Mouse (Mus musculus) cerebellum, adult 11 months (tissue): ENCODE measurements at regions not wholly inside any gene's neighbourhood (a gene's known extent, or its start where the extent isn't known, plus 50 kb on each side); places are given as distances from the start of the nearest gene placed in this dataset.
"Not testable (repeated sequence)": the region's sequence is repeated elsewhere in the genome, so short reads cannot be mapped to it uniquely, and the experiment has no call there.

Experiments
- DNase-seq: peaks from one replicate; pipeline ENCODE4 v3.0.0; 2022

DNA sequence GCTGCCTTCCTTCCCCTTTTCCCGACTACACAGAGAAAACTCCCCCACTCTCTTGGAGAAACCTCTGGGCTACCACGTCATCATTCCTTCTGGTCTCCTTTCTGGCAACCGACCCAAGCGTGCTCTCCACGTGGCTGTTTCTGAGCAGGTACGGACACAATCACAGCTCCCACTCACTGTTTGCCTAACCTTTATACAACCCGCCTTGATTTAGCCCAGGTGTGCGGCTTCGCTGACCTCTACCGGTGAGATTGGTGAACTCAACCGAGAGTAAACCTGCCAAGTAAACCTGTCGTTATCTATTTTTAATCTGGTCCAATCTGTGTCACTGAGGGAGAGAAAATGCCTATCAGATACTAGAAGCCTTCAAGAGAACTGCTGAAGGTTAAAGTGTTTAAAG is 142.7 kb upstream of the Gnai1 start:
- DNase-seq = no peak

DNA sequence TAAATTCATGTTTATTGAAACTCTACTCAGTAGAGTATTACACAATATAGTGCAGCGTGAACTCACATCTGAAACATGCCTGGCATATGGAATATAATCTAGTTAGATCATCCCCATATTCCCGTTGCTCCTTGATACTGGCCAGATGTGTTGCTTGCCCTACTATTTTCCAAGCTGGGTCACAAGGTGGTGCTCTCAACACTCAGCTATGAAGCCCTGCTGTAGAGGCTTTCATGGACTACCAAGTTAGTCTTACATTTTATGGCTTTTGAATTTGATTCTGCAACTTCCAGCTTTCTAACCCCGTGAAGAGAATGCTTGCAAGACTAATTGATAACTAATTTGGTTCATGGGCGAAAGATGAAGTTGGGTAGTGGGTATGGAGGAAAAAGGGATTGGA is 134.2 kb upstream of the Gnai1 start:
- DNase-seq = no peak

DNA sequence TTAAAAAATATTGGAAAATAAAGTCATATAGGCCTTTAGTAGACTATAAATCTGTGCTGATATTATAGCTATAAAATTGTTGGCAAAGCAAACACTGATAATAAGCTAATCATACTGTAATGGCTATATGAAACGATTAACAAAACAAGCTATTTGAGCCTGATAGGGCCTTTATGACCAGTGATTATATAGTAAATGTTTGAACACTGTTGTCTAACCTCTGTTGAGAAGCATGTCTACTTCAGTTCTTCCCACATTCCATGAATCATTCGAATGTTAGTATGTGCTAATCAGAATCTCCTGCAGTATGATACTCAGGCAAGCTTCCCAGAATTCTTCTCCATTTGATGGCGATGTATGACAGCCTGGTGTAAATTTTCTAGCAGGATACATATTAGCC is 129.6 kb upstream of the Gnai1 start:
- DNase-seq = no peak

GRCm38 (mm10) chr5:18487076-18487772 is 127.1 kb upstream of the Gnai1 start:
- no peak for DNase-seq

DNA sequence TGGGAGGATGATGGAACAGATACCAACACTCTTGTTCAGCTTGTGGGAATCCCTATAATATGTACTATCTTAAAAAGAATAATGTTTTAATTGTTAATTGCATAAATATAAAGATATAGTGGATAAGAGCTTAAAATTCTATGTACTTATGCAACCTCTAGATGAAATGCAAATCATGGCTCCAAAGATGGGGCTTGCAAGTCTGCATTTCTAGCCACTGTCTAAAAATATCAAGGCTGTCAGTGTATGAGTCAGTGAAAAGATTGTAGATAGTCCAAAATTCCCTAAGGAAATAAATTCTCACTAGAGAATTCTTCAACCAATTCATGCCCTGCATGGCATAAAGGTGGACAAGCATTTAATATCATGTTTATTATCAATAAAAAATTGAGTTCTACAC is 124.2 kb upstream of the Gnai1 start:
- DNase-seq = no peak

- no peak for DNase-seq
Measured at GRCm38 (mm10) chr5:18478420-18478819, 118.3 kb upstream of the Gnai1 start.

GRCm38 (mm10) chr5:18477372-18478017 is 117.3 kb upstream of the Gnai1 start:
- no peak for DNase-seq

DNA sequence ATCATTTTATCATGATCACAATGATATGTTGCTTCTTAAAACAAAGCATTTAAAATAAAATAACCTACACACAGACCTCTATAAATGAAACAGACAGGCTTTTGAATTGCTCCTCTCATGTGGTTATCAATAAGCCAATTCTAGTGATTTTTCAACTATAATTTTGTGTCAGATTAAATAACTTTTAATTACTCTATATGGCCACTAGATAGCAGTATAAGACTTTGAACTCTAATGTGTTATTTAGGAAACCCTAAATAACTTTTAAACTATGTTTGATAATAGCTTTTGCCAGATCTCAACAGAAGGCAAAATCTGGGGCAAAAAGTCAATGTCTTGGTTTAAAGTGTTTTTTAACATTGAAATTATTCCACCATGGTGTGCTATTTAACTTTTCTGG is 112.0 kb upstream of the Gnai1 start:
- DNase-seq = no peak

GRCm38 (mm10) chr5:18457771-18458170 is 97.6 kb upstream of the Gnai1 start:
- no peak for DNase-seq

- no peak for DNase-seq
Measured at GRCm38 (mm10) chr5:18456196-18456595, 96.0 kb upstream of the Gnai1 start.

DNA sequence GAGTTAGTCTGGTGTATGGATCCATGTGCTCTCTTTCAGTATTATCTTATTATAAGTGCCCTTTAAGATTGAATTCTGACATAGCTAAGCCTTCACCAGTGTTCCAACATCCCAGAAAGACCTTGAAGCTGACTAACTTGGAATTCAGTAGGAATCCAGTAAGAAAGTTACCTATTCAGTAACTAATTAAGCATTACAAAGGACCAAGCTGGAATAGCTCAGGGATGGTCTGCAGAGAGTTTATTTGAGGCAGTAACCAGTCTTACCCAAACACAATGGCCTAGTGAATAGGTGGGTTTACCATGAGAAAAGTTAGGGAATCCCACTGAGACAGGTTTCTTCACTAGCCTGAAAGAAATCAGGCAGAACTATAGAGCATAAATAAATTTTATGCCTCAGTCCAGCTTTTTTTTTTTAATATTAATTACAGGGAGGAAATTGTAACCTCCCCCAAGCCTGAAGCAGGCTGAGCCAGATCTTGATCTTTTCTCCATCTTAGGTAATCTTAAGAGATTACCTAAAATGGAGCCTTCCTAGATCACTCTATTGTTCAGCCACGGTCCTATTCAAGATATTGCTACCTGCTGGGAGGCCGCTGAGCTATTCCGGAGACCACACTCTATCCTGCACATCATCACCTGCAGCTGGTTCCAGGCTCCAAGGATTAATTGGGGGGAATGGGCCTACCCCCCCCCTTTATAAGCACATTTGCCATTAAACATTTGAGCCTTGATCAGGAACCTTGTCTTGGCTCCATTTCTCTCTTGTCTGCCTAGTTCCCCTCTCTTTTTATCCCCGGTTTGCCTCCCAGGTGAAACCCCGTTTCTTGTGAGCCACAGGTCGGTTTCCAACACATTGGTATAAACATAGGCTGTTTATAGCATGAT is 93.0 kb upstream of the Gnai1 start:
- DNase-seq = not testable (repeated sequence)

GRCm38 (mm10) chr5:18449261-18449660 is 89.1 kb upstream of the Gnai1 start:
- DNase-seq = no peak

DNA sequence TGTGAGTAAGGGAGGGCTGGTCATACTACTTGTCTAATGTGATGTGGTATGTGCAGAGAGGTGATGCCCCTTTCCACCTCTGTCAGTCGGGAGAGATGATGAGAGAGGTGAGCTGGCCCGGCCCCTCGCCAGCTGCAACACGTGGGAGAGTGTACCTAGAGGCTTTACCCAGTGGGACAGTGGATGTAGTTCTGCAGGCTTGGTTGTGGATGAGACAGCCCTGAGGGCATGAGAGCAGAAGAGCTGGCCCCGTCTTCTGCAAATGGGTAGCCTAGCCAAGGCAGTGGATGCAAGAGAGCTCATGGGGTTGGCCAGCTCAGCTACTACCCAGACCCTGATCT is 88.1 kb upstream of the Gnai1 start:
- DNase-seq = no peak

DNA sequence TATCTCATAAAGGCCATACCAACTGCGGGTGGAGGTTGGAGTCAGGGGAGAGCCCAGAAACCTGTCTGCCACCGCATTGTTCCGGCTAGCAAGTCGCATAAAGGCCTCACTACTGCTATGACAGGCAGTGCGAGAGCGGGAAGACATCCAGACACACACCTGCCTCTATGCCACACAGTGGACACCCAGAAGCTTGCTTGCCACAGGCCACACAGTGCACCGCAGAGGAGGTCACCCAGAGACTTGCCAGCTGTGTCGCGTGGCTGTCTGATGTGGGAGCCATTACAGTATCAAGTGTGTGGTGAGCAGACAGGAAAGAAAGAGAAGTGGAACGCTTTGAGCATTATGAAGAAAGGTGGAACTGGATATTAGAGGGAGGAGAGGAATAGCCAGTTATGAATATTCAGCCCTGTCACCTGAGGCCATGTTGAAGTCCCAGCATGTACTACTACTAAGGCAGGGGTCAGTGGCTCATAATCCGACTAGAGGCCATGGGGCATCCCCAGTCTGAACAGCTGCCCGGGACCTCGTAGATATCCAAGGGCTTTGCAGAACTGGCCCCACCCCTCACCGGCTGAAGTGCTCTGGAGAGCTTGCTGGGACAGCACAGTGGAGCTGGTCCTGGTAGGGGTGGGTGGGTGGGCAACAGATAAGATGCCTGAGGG is 87.6 kb upstream of the Gnai1 start:
- DNase-seq = no peak

DNA sequence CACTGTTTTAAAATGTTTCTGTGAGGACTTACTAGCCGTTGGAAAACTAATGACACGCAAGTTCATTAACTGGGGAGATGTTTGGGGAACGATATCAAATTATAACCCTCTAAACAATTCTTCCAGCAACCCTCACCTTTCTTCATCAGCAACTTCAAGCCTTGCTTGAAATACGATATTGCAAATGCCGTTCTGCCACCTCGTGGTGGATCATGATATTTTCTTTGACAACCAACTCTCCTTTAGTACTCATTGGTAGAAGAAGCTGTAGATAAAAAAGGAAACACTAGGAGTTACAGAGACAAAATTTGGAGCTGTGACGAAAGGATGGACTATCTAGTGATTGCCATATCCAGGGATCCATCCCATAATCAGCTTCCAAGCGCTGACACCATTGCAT is 85.8 kb upstream of the Gnai1 start:
- peak; percentile 60 for DNase-seq

GRCm38 (mm10) chr5:18439986-18440385 is 79.8 kb upstream of the Gnai1 start:
- DNase-seq = no peak

- DNase-seq = no peak
Measured at GRCm38 (mm10) chr5:18439281-18439680, 79.1 kb upstream of the Gnai1 start.

GRCm38 (mm10) chr5:18436099-18436748 is 76.1 kb upstream of the Gnai1 start:
- no peak for DNase-seq

DNA sequence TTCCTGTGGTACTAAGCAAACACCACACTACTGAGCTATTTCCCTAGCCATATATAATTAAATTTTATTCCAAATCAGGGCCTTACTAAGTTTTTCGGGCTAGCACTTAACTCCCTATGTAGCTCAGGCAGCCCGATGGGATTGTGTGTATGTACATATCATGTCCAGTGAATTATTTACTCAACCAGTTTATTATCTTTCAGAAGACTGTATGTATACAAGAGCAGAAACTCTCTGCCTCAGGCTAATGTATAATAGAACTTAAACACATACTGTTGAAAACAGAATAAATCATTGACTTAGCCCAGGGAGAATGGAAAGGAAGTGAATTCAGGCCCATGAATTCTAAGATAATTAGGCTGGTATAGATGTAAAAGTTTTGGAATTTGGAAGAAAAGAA is 74.1 kb upstream of the Gnai1 start:
- no peak for DNase-seq

- no peak for DNase-seq
Measured at GRCm38 (mm10) chr5:18433287-18433686, 73.1 kb upstream of the Gnai1 start.

GRCm38 (mm10) chr5:18425098-18425497 is 64.9 kb upstream of the Gnai1 start:
- no peak for DNase-seq

DNA sequence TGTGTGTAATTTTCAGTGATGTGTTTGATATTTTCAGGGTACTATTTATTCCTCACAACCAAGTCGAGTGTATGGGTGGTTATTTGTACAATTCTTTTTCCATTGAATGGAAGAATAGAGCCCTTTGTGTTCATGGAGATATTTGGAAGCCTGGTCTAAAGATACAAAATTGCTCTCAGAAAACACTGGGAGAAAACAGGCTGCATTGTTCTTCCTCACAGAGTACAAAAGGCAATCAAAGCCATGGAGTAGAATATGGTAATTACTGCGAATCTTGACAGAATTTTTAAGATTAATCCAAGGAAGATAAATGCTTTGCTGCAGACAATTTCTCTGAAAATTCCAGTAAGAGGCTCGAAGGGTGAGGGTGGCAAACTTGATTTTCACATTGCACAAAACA is 54.7 kb upstream of the Gnai1 start:
- no peak for DNase-seq
